In the genomic region with DNA sequence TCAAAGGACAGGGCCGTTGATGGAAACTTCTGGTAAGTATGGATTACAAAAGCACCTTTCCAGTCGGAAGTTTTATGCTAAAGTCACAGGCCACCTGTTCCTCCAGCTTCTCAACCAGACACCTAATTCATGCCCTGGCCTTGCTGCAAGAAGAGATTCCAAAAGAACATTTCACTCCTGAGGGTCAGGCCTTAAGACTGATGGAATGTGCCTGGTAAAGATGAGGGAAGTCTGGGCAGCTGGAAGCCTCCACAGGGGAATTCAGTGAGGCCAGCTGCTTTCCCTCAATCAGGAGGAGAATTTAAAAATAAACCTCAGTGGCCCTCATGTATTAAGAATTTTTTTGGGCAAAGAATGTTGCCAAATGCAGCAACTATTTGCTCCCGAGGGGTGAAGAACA, we compare ENCODE assay signal across 9 mouse cellular contexts.
DNase-seq lines count a peak whose midpoint lies in the region; ATAC-seq and TF ChIP-seq lines count a peak whose summit lies in the region.
"Had no signal": no experiment of that assay in that cellular context is flagged by ENCODE, and none has a peak within 500 bp of the region (broad histone marks: within the 10 kb centered on the region; RNA-seq: fewer than 3 reads in every experiment).

No protein-coding gene starts in this region.

- DNase-seq in embryo, embryonic 10 days (ENCODE audit: low spot score) = peak; percentile 11
- no peak for DNase-seq in embryo, embryonic 9.5 days (ENCODE audit: extremely low spot score)
- DNase-seq in brain, embryonic 14.5 days (ENCODE audit: low read depth) = peak; percentile 25
- peak; percentile 44 for DNase-seq in lung, postnatal 14 days
- no peak for DNase-seq in spleen, adult 18-20 months
- no peak for DNase-seq in spleen, adult 12 weeks (ENCODE audit: low spot score)
- no peak for DNase-seq in ovary, postnatal 36 days (ENCODE audit: low spot score)
- DNase-seq: adrenal gland, adult 2 months had no signal

- peak overlapping the region; percentile 31 for H3K4me2 ChIP-seq in heart, embryonic 13.5 days

- ATAC-seq in heart, embryonic 13.5 days (ENCODE audit: extremely low read depth, insufficient number of reproducible peaks, low FRiP score, low TSS enrichment) = no peak

- no peaks in the 10 kb centered on the region for H3K27me3 ChIP-seq in heart, embryonic 13.5 days (replicated peaks)

- H3K27ac ChIP-seq in heart, embryonic 13.5 days (replicated peaks) = peak overlapping the region; percentile 76

- H3K36me3 ChIP-seq in heart, embryonic 13.5 days = no peaks in the 10 kb centered on the region

- no peaks in the 10 kb centered on the region for H3K9me3 ChIP-seq in heart, embryonic 13.5 days

- 36% methylated on average over 3 of the region's 3 CpGs for WGBS in heart, embryonic 13.5 days

- no peak for TF ChIP-seq POLR2A in brain, embryonic 14.5 days (IDR thresholded peaks at IDR 0.05; ENCODE audit: borderline replicate concordance, extremely low read depth, insufficient read depth, insufficient read length, poor library complexity, severe bottlenecking)

- TF ChIP-seq CTCF in brain, embryonic 14.5 days (IDR thresholded peaks at IDR 0.05; ENCODE audit: borderline replicate concordance, extremely low read depth, insufficient read depth, insufficient read length) = no peak

- peaks cover 76% of the 10 kb centered on the region for H3K4me1 ChIP-seq in heart, embryonic 13.5 days

- no peak overlapping the region for H3K4me3 ChIP-seq in heart, embryonic 13.5 days

- H3K9ac ChIP-seq in heart, embryonic 13.5 days = no peak overlapping the region; the same call in 1 of the 2 replicates

Comparison
In these comparisons a context has a peak if more than half of its experiments do, and no peak if none do; other contexts are left out.
1. DNase-seq: peak in embryo, embryonic 10 days (single experiment), brain, embryonic 14.5 days (single experiment) and lung, postnatal 14 days (single experiment); none in embryo, embryonic 9.5 days (single experiment), spleen, adult 18-20 months (0 of 2), spleen, adult 12 weeks (single experiment) and ovary, postnatal 36 days (single experiment).